Comparison of ENCODE assay signal across 8 mouse cellular contexts in the genomic region with DNA sequence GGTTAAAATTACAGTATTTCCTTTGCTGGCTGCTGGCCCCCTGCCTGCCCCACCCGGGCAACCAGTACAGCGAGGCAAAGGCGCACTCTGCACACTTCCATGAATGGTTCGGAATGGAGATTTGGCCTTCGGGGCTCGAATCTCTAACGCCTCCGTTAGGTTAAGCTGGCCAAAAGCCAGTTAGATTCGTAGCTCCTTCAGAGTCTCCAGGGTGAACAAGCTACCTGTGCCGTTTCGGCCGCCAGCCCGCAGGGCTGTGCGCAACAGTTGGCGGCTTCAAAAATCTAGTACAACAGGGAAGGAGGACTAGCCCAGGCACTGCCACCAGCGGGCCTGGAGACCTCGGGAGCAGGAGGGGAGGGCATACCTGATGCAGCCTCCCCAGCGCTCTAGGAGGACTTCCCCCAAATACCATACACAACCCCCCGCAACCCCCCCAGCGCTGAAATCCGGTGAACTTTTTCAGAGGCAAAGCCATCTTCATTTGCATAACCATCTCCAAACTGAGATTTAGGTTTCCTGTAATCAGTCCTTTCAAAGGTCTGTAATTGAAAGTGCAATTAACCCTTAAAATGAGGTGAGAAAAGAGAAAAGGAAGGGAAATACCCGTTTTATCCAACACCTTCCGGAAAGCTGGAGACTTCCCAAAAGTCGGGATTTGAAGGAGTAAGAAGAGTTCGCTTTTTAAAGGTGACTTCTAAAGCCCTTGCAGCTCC. TPM values are rescaled to one million over a fixed set of nuclear protein-coding genes. Genes with fewer than 3 reads are reported as not detected.
A peak's percentile ranks its signal among the peaks of the same experiment; 100 is the strongest.
DNase-seq lines count a peak whose midpoint lies in the region; ATAC-seq and TF ChIP-seq lines count a peak whose summit lies in the region.

No protein-coding gene starts in this region.

- H3K36me3 ChIP-seq in forebrain, embryonic 13.5 days (ENCODE audit: poor library complexity, severe bottlenecking): no peaks in the 10 kb centered on the region
- no peaks in the 10 kb centered on the region for H3K36me3 ChIP-seq in hindbrain, embryonic 16.5 days (ENCODE audit: control insufficient read depth, insufficient read depth, low read length)
- H3K36me3 ChIP-seq in lung, postnatal 0 days (ENCODE audit: insufficient read depth, low read length): no peaks in the 10 kb centered on the region

- H3K9ac ChIP-seq in forebrain, embryonic 13.5 days: peak overlapping the region; percentile 77
- H3K9ac ChIP-seq in hindbrain, embryonic 16.5 days (ENCODE audit: low read depth, low read length): peak overlapping the region; percentile 64; the same call in 1 of the 2 replicates
- H3K9ac ChIP-seq in lung, postnatal 0 days (replicated peaks; ENCODE audit: low read depth): no peak overlapping the region

- H3K4me3 ChIP-seq in forebrain, embryonic 13.5 days: peak overlapping the region; percentile 59
- H3K4me3 ChIP-seq in hindbrain, embryonic 16.5 days (ENCODE audit: low read length): peak overlapping the region; percentile 56
- peak overlapping the region; percentile 49 for H3K4me3 ChIP-seq in lung, postnatal 0 days (ENCODE audit: low read depth, low read length)

- no peaks in the 10 kb centered on the region for H3K9me3 ChIP-seq in forebrain, embryonic 13.5 days (replicated peaks)
- no peaks in the 10 kb centered on the region for H3K9me3 ChIP-seq in hindbrain, embryonic 16.5 days (ENCODE audit: control insufficient read depth, low read length)
- H3K9me3 ChIP-seq in lung, postnatal 0 days (ENCODE audit: low read length): no peaks in the 10 kb centered on the region

- DNase-seq in ovary, postnatal 36 days (ENCODE audit: low spot score): peak; percentile 24
- DNase-seq in ovary, adult 18-20 months (ENCODE audit: low spot score): no peak
- DNase-seq in lung, postnatal 0 days (ENCODE audit: low spot score): peak; percentile 18
- DNase-seq in frontal cortex, postnatal 14 days (ENCODE audit: low spot score in 2 of 2): no peak
- DNase-seq in spleen, postnatal 4 days (ENCODE audit: low spot score in 2 of 2): no peak
- no peak for DNase-seq in left cerebral cortex, adult 9 months (ENCODE audit: low spot score in 2 of 2)

- H3K4me1 ChIP-seq in forebrain, embryonic 13.5 days: peaks cover 14% of the 10 kb centered on the region; the same call in 1 of the 2 replicates
- H3K4me1 ChIP-seq in hindbrain, embryonic 16.5 days (ENCODE audit: control insufficient read depth, insufficient read depth, low read depth, low read length): no peaks in the 10 kb centered on the region
- H3K4me1 ChIP-seq in lung, postnatal 0 days (ENCODE audit: insufficient read depth, low read depth, low read length): no peaks in the 10 kb centered on the region

- peak overlapping the region; percentile 54 for H3K27ac ChIP-seq in forebrain, embryonic 13.5 days
- H3K27ac ChIP-seq in hindbrain, embryonic 16.5 days (ENCODE audit: low read depth, low read length): no peak overlapping the region
- H3K27ac ChIP-seq in lung, postnatal 0 days (ENCODE audit: low read length): no peak overlapping the region

- peak overlapping the region; percentile 64 for H3K4me2 ChIP-seq in forebrain, embryonic 13.5 days
- H3K4me2 ChIP-seq in hindbrain, embryonic 16.5 days (ENCODE audit: low read length): peak overlapping the region; percentile 79
- peak overlapping the region; percentile 73 for H3K4me2 ChIP-seq in lung, postnatal 0 days (replicated peaks; ENCODE audit: low read depth, low read length)

- TF ChIP-seq CTCF in lung, postnatal 0 days (IDR thresholded peaks at IDR 0.05): no peak

- ATAC-seq in forebrain, embryonic 13.5 days: no peak
- no peak for ATAC-seq in hindbrain, embryonic 16.5 days
- no peak for ATAC-seq in lung, postnatal 0 days

- no peak for TF ChIP-seq EP300 in lung, postnatal 0 days (IDR thresholded peaks at IDR 0.05)

- H3K27me3 ChIP-seq in forebrain, embryonic 13.5 days: no peaks in the 10 kb centered on the region
- H3K27me3 ChIP-seq in hindbrain, embryonic 16.5 days (replicated peaks; ENCODE audit: control insufficient read depth, insufficient read depth, low read length): peaks cover 10% of the 10 kb centered on the region
- H3K27me3 ChIP-seq in lung, postnatal 0 days (replicated peaks; ENCODE audit: insufficient read depth, low read length): no peaks in the 10 kb centered on the region

- 23% methylated on average over 25 of the region's 25 CpGs for WGBS in forebrain, embryonic 13.5 days
- WGBS in hindbrain, embryonic 16.5 days: 19% methylated on average over 25 of the region's 25 CpGs
- 19% methylated on average over 25 of the region's 25 CpGs for WGBS in lung, postnatal 0 days

RNA-seq across cellular contexts. Expression of gene Gpc4, which starts 1.5 kb away (rescaled TPM):
- 47.3 and 48.2 TPM in 2 replicates for polyA plus RNA-seq in forebrain, embryonic 13.5 days (2015; fragmentation: Nextera tagmentation; extraction: Ambion mirVana)
- 8.2 and 13.6 TPM in 2 replicates for polyA plus RNA-seq in hindbrain, embryonic 16.5 days (2015; fragmentation: Nextera tagmentation; extraction: Ambion mirVana)
- polyA plus RNA-seq in lung, postnatal 0 days (2015; fragmentation: Nextera tagmentation; extraction: Ambion mirVana): 28.3 and 32.7 TPM in 2 replicates

Comparison
In these comparisons a context has a peak if more than half of its experiments do, and no peak if none do; other contexts are left out.
1. DNase-seq: peak in ovary, postnatal 36 days (single experiment) and lung, postnatal 0 days (single experiment); none in ovary, adult 18-20 months (single experiment), frontal cortex, postnatal 14 days (0 of 2), spleen, postnatal 4 days (0 of 2) and left cerebral cortex, adult 9 months (0 of 2).
2. Peak in every context shown above with its lines, with median percentiles within 50 percentile points of each other: H3K4me2 ChIP-seq and H3K4me3 ChIP-seq.